Mouse (Mus musculus) liver, adult 2 months (tissue): Measurements from ENCODE around the gene Cacng5.

ENCODE experiments used
- CTCF ChIP-seq: fragments of 200-500 bp; IDR thresholded peaks from 2 replicates; pipeline ENCODE4 v1.5.1; 2011; ENCODE audit warnings: low read depth, low read length, control low read depth
- POLR2A ChIP-seq: fragments of 200-500 bp; IDR thresholded peaks from 2 replicates; pipeline ENCODE4 v1.6.1; 2011; ENCODE audit warnings: low read length, control low read depth; ENCODE audit not compliant: insufficient read depth; ENCODE audit errors: extremely low read depth

DNA sequence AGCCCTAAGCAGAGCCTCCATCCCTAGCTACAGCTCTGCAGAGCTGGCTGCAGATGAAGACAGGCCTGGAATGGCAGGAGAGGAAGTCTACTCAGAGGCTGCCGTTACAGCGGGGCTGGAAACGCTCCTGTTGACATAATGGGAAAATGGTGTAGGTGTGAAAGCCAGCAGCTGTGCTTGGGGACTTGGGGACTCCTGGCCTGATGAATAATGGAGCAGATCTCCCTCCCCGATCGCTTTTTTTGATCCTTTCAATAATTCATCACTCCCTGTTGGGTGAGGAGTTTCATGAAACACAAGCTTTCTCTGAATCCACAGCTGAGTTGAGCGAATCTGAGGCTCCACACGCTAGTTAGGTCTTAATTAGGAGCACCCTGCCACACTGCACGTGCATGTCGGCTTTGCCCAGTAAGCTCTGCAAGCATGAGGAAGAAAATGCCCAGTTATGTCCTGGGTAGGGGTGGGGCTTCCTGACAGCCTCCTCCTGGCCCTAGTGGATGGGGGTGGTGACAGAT, 2.9 kb upstream of the Cacng5 start:
- no peak for TF ChIP-seq CTCF
- TF ChIP-seq POLR2A, result no peak
